Mouse (Mus musculus) limb, embryonic 14.5 days (tissue): ENCODE data around the gene Ccm2. TPM values are rescaled to one million over a fixed set of nuclear protein-coding genes. Genes with fewer than 3 reads are reported as not detected.

ENCODE experiments used
- ATAC-seq: fragments of 200-750 bp; cut with Nextera tagmentation; 2 replicates; pipeline ENCODE4 v1.8.0; 2017; ENCODE audit warnings: low read depth, moderate number of reproducible peaks, moderate TSS enrichment; ENCODE audit not compliant: low FRiP score
- DNase-seq: peaks from one replicate; pipeline ENCODE4 v3.0.0-alpha.2; 2015; ENCODE audit warnings: low spot score
- H3K27ac ChIP-seq: fragments of 300-500 bp; sonication (generic); replicated peaks from 2 replicates; pipeline ENCODE4 v1.5.1; 2014; ENCODE audit warnings: low read depth, mild to moderate bottlenecking, low read length, moderate library complexity, mixed read lengths
- H3K27me3 ChIP-seq: fragments of 300-500 bp; sonication (generic); 2 replicates; pipeline ENCODE4 v1.6.1; 2014; ENCODE audit warnings: low read length, mixed read lengths; ENCODE audit not compliant: control insufficient read depth, insufficient read depth
- H3K36me3 ChIP-seq: fragments of 300-500 bp; sonication (generic); 2 replicates; pipeline ENCODE4 v1.6.1; 2014; ENCODE audit warnings: mild to moderate bottlenecking, low read length, moderate library complexity, mixed read lengths; ENCODE audit not compliant: control insufficient read depth, insufficient read depth
- H3K4me1 ChIP-seq: fragments of 300-500 bp; sonication (generic); 2 replicates; pipeline ENCODE4 v1.6.1; 2014; ENCODE audit warnings: antibody characterized with exemption, low read length, mixed read lengths; ENCODE audit not compliant: control insufficient read depth, insufficient read depth
- H3K4me2 ChIP-seq: fragments of 300-500 bp; sonication (generic); replicated peaks from 2 replicates; pipeline ENCODE4 v1.6.1; 2014; ENCODE audit warnings: low read depth, mild to moderate bottlenecking, low read length, moderate library complexity; ENCODE audit not compliant: severe bottlenecking
- H3K4me3 ChIP-seq: fragments of 300-500 bp; sonication (generic); replicated peaks from 2 replicates; pipeline ENCODE4 v1.5.1; 2014; ENCODE audit warnings: low read length
- H3K9ac ChIP-seq: fragments of 300-500 bp; sonication (generic); 2 replicates; pipeline ENCODE4 v1.6.1; 2014; ENCODE audit warnings: mild to moderate bottlenecking, low read depth, low read length, moderate library complexity; ENCODE audit not compliant: severe bottlenecking
- H3K9me3 ChIP-seq: fragments of 300-500 bp; sonication (generic); 2 replicates; pipeline ENCODE4 v1.6.1; 2016; ENCODE audit warnings: low read length; ENCODE audit not compliant: control insufficient read depth
- POLR2A ChIP-seq: fragments of 200-500 bp; IDR thresholded peaks from 2 replicates; pipeline ENCODE4 v1.8.0; 2012; ENCODE audit warnings: inconsistent platforms, mild to moderate bottlenecking, moderate library complexity, borderline replicate concordance; ENCODE audit not compliant: insufficient read depth, insufficient read length; ENCODE audit errors: extremely low read depth
- WGBS: fragments of 180-500 bp; shearing (Covaris S2); extraction: QIAGEN DNeasy Blood & Tissue Kit; methylation state at CpG from one replicate; pipeline ENCODE4 v1.1.7; 2014; 5-methylcytosine and 5-hydroxymethylcytosine counted together
- polyA plus RNA-seq, 2 experiments: library from polyadenylated mRNA; depleted of rRNA in 1 of 2; stranded (reverse) in 1 of 2; unstranded in 1 of 2; fragments of >200 nt; fragmentation: Nextera tagmentation in 1 of 2; extraction: Ambion mirVana in 1 of 2; gene quantifications; 2 replicates each; pipeline versions ENCODE4 v1.2.1 to v1.2.3; 2012 to 2014

Ccm2 gene
- polyA plus RNA-seq, 2 experiments: 96.0 to 104 TPM

DNA sequence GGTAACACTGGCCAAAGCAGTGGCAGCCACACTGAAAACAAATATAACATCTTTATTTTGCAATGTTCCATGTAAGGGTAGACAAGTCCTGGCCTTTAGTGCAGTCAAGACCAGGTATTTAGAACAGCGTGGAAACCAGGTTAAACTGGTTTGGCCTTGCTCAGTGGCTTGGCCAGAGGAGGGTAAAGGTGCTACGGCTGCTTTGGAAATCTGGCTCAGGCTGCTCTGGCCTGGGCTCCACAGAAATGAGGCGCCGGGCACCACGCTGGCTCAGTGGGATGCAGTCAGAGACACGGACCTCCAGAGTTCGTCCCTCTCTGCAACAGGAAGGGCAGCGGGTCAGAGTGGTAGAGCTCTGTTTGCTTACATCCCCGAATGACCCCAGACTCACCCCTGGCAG lies 40.2 kb upstream of the Ccm2 start:
- Histone ChIP-seq H3K4me2 (no peak overlapping the region), H3K4me1 (no peaks in the 10 kb centered on the region), H3K36me3 (no peaks in the 10 kb centered on the region), H3K9me3 (no peaks in the 10 kb centered on the region), H3K9ac (no peak overlapping the region), H3K27me3 (no peaks in the 10 kb centered on the region), H3K4me3 (no peak overlapping the region), H3K27ac (no peak overlapping the region)
- DNase-seq (no peak), ATAC-seq (no peak)
- WGBS: 84% methylated on average over 9 of the region's 9 CpGs
- no peak for TF ChIP-seq POLR2A

DNA sequence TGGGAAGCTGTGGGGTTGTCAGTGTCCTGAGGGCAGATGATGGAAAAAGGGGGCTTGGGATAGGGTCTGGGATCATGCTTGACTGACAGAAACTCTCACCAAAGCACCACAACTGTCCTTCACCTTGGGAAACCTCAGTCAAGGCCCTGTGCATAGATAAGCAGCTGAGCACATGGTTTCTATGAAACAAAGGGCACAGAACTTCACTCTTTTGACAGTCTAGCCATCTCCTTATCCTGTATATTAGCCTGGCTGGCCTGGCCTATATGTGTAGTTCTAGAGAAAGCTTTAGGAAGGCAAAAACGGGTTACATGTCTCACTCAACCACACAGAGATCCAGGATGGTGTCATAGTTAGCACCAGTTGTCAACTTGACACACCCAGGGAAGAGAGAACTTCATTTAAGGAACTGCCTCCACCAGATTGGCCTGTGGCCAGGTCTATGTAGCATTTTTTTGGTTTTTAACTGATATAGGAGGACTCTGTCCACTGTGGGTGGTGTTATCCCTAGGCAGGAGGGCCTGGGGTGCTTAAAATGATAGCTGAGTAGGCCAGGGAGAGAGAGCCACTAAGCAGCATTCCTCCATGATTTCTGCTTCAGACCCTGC lies 38.3 kb upstream of the Ccm2 start:
- Histone ChIP-seq H3K9ac (no peak overlapping the region), H3K9me3 (no peaks in the 10 kb centered on the region), H3K4me2 (no peak overlapping the region), H3K4me3 (no peak overlapping the region), H3K27ac (no peak overlapping the region), H3K36me3 (no peaks in the 10 kb centered on the region), H3K4me1 (no peaks in the 10 kb centered on the region), H3K27me3 (no peaks in the 10 kb centered on the region)
- no peak for TF ChIP-seq POLR2A
- 65% methylated on average over 1 of the region's 1 CpGs for WGBS
- no peak for ATAC-seq
- no peak for DNase-seq

DNA sequence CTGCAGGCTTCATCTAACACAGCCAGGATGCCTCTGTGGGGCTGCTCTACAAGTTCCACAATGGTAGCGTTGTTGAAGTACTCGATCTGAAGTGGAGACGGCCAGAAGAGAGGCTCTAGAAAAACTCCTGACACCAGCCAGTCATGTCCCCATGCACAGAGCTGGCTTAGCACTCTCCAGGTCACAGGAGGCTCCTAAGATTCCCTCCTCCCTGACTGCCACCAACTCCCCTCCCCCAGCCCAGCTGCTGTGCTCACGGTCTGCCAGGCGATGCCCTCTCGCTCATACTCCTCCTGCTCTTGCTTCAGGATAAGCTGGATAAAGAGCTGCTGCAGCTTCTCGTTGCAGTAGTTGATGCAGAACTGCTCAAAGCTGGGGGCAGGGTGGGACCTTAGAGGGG lies 31.9 kb upstream of the Ccm2 start:
- ATAC-seq: no peak
- Histone ChIP-seq H3K9ac (no peak overlapping the region), H3K4me3 (no peak overlapping the region), H3K36me3 (no peaks in the 10 kb centered on the region), H3K27me3 (no peaks in the 10 kb centered on the region), H3K4me1 (no peaks in the 10 kb centered on the region), H3K27ac (no peak overlapping the region), H3K4me2 (no peak overlapping the region), H3K9me3 (no peaks in the 10 kb centered on the region)
- no peak for TF ChIP-seq POLR2A
- 47% methylated on average over 7 of the region's 7 CpGs for WGBS
- no peak for DNase-seq

DNA sequence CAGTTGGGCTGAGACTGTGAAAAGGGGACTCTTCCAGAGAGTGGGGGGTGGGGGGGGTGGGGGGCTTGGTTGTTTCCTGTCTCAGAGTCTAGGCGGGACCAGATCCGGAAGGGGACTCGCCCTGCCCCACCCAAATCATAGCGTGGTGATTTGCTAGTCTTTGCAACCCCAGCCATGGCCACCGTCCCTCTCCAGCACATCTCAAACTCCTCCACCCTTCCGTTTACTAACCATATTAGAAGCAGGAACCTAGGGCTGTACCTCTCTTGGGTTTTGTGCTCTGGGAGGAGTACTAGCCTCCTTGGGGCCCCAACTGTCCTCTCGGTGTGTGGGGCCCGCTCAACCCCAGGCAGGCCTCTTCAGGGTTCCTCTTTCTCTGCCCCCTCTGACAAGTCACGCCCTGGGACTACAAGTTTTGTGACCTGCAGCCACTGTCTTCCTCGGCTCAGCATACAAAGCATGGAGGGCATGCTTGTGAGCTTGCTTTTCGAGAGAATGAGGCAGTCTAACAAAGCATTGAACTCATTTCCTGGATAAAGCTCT lies 27.1 kb upstream of the Ccm2 start:
- H3K4me2 ChIP-seq: no peak overlapping the region
- no peak overlapping the region for H3K27ac ChIP-seq
- H3K4me3 ChIP-seq: no peak overlapping the region
- DNase-seq (no peak), ATAC-seq (no peak)
- H3K4me1 ChIP-seq: no peaks in the 10 kb centered on the region
- no peaks in the 10 kb centered on the region for H3K9me3 ChIP-seq
- WGBS: 78% methylated on average over 10 of the region's 11 CpGs
- no peak overlapping the region for H3K9ac ChIP-seq
- TF ChIP-seq POLR2A: no peak
- H3K27me3 ChIP-seq: no peaks in the 10 kb centered on the region
- peaks cover 5% of the 10 kb centered on the region for H3K36me3 ChIP-seq

DNA sequence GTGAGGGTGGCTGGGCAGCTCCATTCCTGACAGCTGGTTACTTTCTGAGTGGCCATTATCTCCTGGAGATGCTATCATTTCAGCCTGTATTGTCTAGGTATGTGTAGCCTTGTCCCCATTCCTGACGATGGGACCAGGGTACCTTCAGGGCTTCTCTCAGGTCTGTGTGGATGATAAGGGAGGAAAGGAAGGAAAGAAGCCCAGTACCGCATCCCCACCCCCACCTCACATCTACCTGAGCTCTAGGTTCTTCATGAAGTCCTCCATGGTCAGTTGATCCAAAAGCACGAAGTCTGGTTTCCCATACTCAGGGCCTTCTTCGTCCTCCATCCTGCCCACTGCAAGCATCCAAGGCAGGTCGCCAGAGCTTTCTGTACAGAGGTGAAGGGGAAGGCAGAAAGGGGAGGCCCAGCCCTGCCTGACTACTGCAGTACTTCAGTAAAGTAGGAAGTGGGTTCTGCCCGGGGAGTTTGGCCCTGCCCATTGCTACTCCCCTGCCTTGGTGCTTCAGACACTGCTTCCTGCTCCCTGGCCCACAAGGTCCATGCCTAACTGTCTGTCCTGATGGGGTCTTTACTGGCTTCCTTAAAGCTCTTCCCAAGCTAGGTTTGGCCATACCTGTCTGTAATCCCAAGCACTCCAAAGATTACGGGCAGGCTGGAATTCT lies 26.0 kb upstream of the Ccm2 start, which contains the start of gene Myo1g:
Gene Myo1g, minus strand, starts transcription at position 459 of the 667 bp plus-strand sequence.
- Histone ChIP-seq H3K9ac (no peak within 1 kb of the TSS), H3K27me3 (no peaks in the 10 kb centered on the region), H3K36me3 (peaks cover 16% of the 10 kb centered on the region), H3K27ac (no peak within 1 kb of the TSS), H3K4me2 (no peak within 1 kb of the TSS), H3K9me3 (no peaks in the 10 kb centered on the region), H3K4me3 (no peak within 1 kb of the TSS), H3K4me1 (no peaks in the 10 kb centered on the region)
- no peak for TF ChIP-seq POLR2A
- DNase-seq (no peak), ATAC-seq (no peak)
- WGBS: 77% methylated on average over 7 of the region's 7 CpGs
